Mouse (Mus musculus): Measurements from ENCODE around the gene 4921539E11Rik. TPM values are rescaled to one million over a fixed set of nuclear protein-coding genes. Genes with fewer than 3 reads are reported as not detected.

4921539E11Rik gene
- total RNA-seq, 2 experiments from 2014 or later, result not detected

GRCm38 (mm10) chr4:103247813-103248212, 42.9 kb downstream of the 4921539E11Rik start:
- DNase-seq, result no peak

DNA sequence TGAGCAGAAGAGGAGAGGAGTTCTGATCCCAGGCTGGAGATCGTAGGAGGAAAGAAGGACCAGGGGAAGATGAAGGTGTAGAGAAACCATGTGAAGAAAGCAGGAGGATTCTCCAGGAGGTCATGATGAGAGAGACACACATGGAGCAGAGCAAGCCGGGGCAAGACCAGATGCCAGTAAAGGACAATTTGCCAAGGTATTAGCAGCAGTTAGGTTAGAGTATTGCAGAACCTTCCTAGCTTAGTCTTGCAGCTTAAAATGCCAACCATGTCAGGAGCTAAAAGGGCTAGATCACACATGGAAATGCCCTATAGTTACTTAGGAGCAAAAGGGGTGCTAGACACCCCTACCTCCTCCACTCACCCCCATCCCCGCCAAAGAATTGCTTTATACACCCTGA, 43.4 kb downstream of the 4921539E11Rik start:
- DNase-seq, result no peak
- intact Hi-C loops (cut with DNase I), result no loop called here

More at GRCm38 (mm10) chr4:103247813-103248212, 42.9 kb downstream of the 4921539E11Rik start:
- intact Hi-C loops (cut with DNase I), result no loop called here

- intact Hi-C loops (cut with DNase I), result no loop called here
- no peak for DNase-seq
Measured at GRCm38 (mm10) chr4:103232156-103232555, 58.5 kb downstream of the 4921539E11Rik start.

DNA sequence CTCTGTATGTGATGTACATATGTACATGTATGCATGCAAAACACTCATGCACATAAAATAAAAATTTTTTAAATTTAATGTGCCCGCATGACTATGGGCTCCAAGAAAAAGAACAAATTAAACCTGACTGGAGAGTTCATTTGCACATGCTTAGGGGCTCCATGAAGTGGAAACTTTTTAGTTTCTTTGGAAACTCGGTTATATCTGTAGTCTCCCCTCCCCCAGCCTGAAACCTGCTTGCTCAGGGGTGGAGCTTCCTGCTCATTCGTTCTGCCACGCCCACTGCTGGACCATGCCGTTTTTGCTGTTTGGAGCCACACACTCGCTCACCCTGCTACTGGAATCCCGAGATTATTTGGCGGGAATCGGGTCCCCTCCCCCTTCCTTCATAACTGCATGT, 67.8 kb downstream of the 4921539E11Rik start:
- intact Hi-C loops (cut with DNase I), result no loop called here
- no peak for DNase-seq

DNA sequence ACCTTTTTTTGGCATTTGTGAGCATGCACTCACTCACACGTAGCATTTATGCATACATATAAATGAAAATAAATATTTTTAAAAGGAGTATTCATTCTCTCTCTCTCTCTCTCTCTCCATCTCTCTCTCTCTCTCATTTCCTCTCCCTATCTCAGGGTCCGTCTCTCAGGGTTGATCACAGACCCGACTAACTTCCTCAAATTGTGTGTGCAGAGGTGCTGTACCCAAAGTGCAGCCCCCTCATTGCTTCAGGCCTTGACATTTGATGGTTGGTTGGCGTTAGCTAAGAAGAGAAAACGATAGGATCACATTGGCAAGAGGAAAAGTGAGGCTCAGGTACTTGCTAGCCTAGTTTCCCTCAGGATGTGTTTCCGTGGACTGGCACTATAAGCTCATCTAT, 68.9 kb downstream of the 4921539E11Rik start:
- no peak for DNase-seq
- intact Hi-C loops (cut with DNase I), result no loop called here

DNA sequence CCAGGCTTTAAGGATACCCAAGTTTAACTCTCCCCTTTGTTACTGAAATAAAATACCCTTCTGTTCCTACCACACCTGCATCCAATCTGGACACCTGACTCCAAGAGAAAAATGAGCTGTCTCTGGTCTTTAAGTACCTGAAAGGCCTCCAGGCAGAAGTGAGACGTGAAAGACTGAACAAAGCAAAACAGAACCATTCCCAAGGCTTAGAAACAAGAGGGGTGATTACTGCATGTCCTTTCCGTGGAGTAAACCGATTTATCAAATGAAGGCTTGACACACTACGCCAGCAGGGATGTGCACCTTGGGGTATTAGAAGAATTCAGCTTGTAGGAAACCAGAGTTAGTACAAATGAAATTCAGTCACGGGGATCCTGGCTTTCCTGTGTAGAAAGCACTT, 71.7 kb downstream of the 4921539E11Rik start:
- intact Hi-C loops (cut with DNase I), result loop anchor here (5.0 kb wide), 3 partner anchors 93 to 128 kb away; partner anchors contain the start of genes Mier1, Oma1 and Wdr78
- no peak for DNase-seq

DNA sequence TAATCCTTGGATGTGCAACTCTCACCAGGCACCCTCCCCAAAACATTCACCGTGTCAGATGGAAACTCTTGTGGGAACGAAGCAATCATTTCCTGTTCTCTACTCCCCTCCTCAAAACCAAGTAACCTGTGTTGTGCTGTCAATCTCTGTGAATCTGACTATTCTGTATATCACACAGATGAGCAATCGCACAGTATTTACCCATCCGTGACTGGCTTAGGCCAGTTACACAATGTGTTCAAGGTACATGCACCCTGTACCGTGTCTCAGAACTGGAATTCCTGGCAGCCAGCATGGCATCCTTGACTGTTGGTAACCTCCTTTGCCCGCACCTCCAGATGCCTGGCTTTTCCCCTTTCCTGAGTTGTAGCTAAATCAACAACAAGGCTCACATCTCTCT, 74.6 kb downstream of the 4921539E11Rik start:
- intact Hi-C loops (cut with DNase I), result loop anchor here (5.0 kb wide), 3 partner anchors 96 to 131 kb away; partner anchors contain the start of genes Mier1, Oma1 and Wdr78
- no peak for DNase-seq

GRCm38 (mm10) chr4:103214925-103215820, 75.5 kb downstream of the 4921539E11Rik start, which contains the start of gene Slc35d1:
TSS of gene Slc35d1 (minus strand) at chr4:103215164.
- DNase-seq, result peak; percentile 81 to 82
- intact Hi-C loops (cut with DNase I), result loop anchor here (5.0 kb wide), 4 partner anchors 68 to 132 kb away; partner anchors contain the start of genes Mier1, Oma1 and Wdr78

DNA sequence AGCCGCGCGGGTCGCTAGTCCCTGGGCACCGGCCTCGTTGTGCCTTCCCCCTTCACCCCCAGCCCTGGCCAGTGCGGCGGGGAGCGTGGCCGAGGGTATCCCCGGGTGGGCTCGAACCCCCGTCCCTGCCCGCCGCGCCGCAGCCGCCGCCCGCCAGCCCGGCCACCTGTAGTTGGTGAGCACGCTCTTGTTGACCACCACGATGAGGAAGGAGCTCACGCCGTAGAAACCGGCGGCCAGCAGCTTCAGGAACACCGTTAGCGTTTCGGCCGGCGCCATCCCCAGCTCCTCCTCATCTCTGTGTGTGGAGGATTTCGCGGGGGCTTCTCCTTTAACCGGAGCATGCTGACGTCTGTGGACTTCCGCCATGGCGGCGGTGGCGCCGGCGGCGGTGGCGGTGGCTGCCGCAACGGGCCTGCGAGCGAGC, 76.2 kb downstream of the 4921539E11Rik start:
- intact Hi-C loops (cut with DNase I), result loop anchor here (5.0 kb wide), 1 partner anchor 67 kb away; no protein-coding TSS in a partner anchor
- DNase-seq, result peak; percentile 77 to 79

DNA sequence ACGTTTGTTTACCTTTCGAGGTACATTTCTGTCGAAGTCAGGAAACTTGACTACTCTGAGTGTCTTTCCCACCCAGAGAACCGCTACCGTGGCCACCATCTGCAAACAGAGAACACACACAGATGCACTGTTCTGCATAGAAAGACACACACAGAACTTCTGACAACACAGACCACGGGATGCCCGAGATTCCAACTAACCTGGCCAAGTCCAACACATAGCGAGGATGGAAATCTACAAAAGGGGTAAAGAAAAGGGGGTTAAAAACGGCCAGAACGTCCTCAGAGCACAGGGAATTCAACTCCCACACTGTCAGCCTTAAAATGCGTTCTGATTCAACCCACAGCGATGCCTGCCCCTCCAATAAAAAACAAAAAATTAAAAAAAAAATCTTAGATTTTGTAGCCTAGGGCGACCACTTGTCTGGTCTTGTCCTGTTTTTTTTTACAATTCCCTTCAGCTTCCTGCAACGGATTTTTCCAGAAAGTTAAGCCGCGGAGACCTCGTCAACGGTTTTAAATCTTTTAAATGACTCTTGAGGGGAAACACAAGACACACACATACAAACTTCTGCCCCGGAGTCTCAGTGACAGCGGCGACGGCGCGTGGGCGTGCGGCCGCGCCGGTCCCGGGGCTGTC, 76.7 kb downstream of the 4921539E11Rik start:
- no peak for DNase-seq
- intact Hi-C loops (cut with DNase I), result loop anchor here (5.0 kb wide), 1 partner anchor 67 kb away; no protein-coding TSS in a partner anchor

DNA sequence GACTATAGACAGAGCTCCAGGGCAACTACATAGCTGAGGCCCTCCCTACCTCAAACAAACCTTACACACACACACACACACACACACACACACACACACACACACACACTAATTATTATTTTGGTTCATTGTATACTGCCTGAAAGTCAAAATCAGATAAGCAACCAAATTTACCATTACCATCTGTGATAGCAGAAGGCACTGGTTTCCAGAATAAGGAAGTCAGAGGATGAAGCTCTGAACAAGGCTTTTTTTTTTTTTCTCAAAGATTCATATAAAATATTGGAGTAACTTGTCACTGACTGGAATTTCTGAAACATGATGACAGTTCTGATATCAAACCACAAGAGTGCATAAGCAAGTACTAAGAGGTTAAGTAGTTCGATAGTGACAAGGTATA, 82.1 kb downstream of the 4921539E11Rik start:
- intact Hi-C loops (cut with DNase I), result no loop called here

GRCm38 (mm10) chr4:103203646-103204045, 87.0 kb downstream of the 4921539E11Rik start:
- intact Hi-C loops (cut with DNase I), result no loop called here

More for the DNA sequence above, 82.1 kb downstream of the 4921539E11Rik start:
- DNase-seq, result no peak

GRCm38 (mm10) chr4:103200046-103200445, 90.6 kb downstream of the 4921539E11Rik start:
- intact Hi-C loops (cut with DNase I), result no loop called here
- no peak for DNase-seq

More at GRCm38 (mm10) chr4:103203646-103204045, 87.0 kb downstream of the 4921539E11Rik start:
- no peak for DNase-seq

DNA sequence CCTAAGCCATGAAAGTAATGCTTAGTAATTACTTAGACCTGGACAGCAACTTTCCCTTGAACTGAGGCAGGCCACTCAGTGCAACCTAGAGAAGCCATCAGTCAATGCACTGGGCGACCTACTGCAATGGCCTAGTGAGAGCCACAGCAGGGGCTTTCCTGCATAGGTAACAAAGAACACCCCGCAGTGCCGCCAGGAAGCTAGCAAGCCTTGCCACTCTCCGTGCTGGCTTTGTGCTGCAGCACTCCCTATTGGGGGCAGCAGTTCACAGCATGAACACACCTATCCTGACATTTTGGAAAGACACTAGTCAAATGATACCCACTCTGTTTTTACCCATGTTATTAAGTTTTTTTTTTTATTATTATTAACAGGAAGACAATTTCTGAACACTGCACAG, 91.6 kb downstream of the 4921539E11Rik start:
- DNase-seq, result no peak
- intact Hi-C loops (cut with DNase I), result no loop called here

DNA sequence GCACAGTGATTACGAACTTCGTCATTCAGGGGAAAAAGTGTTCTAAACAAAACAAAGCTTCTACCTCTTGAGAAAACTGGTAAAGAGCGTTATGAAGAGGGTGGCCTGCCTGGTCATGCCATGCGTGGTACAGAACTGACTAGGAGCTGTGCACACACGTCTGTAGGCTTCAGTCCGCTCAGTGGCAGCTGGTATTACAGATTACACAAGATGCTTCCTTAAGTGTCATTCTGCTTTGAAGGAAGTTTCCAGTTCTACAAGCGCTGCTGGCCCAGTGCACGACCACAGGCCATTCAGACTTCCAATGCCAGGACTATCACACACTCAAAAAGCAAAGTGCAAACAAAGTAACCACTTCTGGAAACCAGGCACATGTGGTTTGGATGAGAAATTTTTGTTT, 93.3 kb downstream of the 4921539E11Rik start:
- intact Hi-C loops (cut with DNase I), result no loop called here
- no peak for DNase-seq

- intact Hi-C loops (cut with DNase I), result no loop called here
- no peak for DNase-seq
Measured at GRCm38 (mm10) chr4:103192421-103192820, 98.2 kb downstream of the 4921539E11Rik start.

DNA sequence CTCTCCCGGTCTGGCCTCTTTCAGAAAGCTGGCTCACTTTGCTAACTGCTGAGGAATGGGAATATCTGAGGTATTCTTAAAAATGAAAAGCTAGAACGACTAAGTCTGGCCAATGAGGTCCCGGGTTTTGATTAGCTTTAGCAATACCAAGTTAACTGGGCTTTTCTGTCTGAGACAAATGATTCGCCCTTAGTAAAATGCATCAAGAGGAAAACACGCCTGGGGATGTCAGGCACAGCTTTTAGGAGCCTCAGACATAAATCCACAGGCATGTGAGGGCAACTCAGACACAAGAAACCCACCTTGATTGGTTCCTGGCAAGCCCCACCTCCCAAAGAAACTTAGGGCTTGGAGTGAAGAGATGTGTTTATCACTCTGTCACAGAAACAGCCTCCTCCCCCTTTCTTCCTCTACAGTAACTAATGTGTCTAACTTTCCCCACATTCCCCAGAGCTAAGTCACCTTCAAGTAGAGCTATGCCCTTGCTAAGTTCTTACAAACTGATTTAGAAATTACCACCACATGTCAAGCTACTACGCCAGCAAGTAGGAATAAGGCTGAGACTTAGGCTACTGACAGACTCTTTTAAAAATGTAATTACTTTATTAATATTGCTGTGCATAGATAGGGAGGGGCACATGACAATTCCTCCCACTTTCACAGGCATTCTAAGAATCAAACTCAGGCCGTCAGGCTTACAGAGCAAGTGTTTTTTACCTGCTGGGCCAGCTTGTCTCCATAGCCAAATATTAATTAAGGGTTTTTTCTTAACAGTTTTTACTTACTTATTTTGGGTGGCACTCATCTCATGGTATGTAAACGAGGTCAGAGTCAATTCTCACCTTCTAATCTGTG, 101.7 kb downstream of the 4921539E11Rik start:
- intact Hi-C loops (cut with DNase I), result no loop called here
- no peak for DNase-seq

Measured in heart, postnatal 14 days (tissue).